Mouse (Mus musculus): ENCODE measurements around the gene Muc3.

Gene Muc3

DNA sequence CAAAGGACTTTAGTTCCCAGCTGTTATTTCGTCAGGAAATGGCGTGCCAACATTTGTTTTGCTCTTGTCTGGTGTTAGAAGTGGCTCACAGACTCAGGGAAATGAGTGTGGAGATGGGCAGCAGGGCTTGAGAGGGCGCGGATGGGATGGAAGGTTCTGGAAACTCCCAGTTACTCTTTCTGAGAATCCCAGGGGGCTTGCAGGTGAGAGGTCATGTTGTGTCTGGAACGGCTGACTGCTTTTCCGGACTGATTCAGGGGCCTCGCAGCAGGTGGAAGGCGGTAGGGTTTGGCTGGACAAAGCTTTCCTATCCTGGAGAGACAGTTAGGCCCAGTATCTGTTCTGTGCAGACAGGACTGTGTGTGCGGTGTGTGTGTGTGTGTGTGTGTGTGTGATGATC is 55.4 kb downstream of the Muc3 start:
- no peak for DNase-seq (ENCODE audit: low spot score)

DNA sequence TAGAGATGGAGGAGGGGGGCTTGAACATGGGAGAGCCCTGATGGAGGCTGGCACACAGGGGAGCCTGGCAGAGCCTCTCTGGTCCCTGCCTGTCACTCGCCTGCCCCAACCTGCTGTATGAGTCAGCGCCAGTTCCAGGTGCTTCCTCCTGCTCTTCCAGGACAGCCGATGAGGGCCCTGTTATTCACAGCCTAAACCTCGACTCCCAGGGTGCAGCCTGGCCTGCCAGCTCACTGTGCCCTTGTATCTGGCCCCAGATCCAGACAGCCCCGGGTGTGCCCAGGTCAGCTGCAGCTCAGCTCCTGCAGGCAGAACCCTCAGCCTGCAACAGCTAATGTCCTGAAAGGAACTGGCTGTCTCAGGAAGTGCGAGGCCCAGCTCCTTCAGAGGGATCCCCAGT is 57.6 kb downstream of the Muc3 start:
- DNase-seq (ENCODE audit: low spot score), result no peak

DNA sequence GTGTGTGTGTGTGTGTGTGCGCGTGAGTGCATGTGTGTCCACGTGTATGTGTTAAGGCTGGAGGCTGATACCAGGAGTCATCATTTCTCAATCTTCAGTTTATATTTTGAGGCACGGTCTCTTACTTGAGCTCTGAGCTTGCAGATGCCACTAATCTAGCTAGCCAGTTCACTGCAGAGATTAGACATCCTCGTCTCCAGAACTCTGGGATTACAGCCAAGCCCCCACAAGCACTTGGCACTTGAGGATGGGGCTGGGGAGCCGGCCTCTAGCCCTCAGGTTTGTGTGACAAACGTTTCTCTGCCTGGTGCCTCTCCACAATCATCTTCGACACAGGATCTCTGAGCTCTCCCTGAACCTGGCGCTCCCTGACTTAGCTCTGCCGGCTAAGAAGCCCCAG is 58.3 kb downstream of the Muc3 start:
- DNase-seq (ENCODE audit: low spot score), result no peak

DNA sequence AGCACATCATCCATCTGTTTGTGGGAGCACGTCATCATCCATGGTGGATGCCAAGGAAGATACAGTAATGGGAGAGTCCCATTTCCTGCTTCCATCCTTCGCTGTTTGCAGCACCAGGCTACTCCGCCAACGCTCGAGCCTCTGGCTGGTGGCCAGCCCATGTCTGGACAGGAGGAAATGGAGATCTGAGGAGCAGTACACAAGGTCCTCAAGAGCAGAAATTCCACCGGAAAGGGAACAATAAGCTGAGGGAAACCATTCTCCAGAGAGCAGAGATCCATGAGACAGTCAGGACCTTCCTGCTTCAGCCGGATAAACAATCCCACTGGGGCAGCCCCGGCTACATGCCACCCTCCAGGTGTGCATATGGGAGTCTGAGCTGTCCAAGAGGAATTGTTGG is 61.7 kb downstream of the Muc3 start:
- no peak for DNase-seq (ENCODE audit: low spot score)

DNA sequence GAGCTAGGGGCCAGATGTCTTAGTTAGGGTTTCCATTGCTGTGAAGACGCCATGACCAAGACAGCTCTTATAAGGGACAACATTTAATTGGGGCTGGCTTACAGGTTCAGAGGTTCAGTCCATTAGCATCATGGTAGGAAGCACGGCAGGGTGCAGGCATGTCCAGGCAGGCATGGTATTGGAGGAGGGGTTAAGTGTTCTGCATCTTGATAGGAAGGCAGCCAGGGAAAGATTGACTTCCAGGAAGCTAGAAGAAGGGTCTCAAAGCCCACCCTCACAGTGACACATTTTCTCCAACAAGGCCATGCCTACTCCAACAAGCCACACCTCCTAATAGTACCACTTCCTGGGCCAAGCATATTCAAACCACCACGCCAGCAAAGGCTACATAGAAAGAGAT is 63.4 kb downstream of the Muc3 start:
- DNase-seq (ENCODE audit: low spot score), result no peak

DNA sequence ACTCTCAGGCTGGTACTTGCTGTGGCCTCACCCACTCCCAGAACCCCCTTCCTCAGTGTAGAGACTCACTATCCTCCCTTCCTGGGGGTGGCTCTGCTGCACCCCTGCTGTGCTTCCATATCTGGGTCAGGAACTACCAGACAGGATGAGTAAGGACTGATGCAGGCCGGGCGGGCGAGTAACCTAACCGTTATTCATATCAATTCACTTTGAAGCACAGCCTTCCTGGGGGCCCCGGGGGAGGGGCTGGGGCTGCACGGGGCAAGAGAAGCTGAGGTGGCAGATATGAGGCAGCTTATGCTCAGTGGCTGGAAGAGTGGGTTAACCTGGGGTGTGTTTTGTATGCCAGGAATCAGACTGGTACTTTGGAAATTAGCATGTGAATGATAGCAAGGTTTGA is 64.1 kb downstream of the Muc3 start:
- no peak for DNase-seq (ENCODE audit: low spot score)
